Mouse (Mus musculus): Measurements from ENCODE around the gene Gfra1. TPM values are rescaled to one million over a fixed set of nuclear protein-coding genes. Genes with fewer than 3 reads are reported as not detected.

Gfra1 gene
- total RNA-seq, 2 experiments from 2014 or later = not detected

DNA sequence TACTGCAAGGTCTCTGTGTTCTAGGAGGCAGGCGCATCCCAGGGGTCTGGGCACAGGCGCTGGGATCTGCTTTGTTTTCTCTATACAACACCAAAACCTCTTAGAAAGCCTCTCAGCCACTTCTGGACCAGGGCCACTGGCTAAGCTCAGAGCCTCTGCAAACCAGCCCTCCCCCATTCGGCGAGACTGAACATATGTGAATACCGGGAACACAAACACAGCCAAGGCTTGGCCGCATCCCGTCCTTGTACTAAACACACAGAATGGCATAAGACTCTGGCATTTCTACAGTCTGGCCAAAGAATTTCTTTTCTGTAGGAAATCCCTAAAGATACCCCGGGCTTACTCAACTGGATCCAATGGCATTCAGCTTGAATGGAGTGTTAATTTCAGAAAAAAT is 183.9 kb downstream of the Gfra1 start:
- no peak for ATAC-seq (replicated peaks; ENCODE audit: low FRiP score, poor library complexity, severe bottlenecking)

DNA sequence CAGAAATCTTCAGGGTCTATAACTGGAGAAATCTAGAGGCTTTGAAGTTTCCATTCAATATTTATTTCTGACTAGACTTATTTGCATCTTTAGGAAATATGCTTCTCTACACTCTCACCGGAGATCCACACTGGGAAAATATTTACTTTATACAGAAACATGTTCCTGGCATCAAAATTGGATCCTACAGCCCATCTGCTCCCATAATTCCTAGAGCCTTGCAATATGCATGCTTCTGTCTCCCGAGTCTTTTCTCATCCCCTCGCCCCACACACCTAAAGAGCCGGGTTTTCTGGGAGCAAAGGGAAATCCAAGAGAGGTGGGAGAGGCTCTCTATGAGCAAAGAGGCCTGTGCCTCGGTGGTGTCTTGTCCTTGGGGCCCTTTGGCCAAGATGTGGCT is 184.9 kb downstream of the Gfra1 start:
- no peak for ATAC-seq (replicated peaks; ENCODE audit: low FRiP score, poor library complexity, severe bottlenecking)

DNA sequence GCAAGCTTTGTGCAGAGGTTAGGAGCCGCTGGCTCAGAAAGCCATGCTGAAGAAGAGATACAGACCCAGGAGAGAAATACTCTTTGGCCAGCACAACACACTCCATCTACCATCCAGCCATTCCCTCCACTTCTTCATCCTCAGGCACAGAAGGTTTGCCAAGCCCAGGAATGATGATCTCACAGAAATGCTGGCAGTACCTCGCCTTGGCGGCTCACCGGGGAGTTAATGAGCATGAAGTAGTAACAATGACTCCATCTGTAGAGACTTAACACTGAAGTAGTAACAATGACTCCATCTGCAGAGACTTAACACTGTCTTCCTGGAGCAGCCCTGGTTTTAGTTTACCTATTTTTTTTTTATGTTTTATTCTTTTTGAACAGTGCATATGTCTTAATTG is 187.2 kb downstream of the Gfra1 start:
- no peak for ATAC-seq (replicated peaks; ENCODE audit: low FRiP score, poor library complexity, severe bottlenecking)

DNA sequence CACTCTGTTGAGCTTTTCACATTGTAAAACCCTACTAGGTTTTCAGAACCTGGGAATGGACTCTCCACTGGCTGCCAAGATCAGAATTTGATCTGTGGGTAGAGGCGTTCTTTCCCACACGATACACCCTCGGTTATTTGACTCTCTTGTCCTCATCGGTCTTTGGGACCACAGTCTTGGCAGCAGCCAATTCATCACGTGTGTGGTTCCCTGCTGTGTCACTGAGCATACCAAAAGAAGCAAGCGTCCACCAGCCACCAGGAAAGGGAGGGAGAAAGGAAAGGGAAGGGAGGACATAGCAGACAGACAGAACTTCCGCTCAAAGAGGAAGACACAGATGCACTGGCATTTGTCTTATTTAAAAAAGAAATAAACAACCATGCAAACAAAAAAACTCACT is 189.1 kb downstream of the Gfra1 start:
- no peak for ATAC-seq (replicated peaks; ENCODE audit: low FRiP score, poor library complexity, severe bottlenecking)

DNA sequence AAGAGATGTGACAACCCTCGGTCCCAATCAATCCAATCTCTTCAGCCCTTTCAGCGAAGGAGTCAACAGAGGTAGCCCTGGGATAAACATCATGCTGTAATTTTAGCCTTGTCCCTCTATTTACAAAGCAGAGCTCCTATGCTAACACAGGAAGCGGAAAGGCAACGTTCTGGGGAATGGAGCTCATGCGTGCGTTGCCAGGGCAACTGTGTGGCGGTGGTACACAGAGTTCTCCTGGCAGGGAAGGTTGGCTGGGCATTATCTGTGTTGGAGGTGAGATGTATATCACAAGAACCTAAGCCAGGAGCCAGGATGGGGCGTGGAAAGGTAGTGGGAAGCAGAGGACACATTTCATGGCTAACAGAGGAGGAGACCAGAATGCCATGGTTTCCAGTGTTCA is 194.8 kb downstream of the Gfra1 start:
- ATAC-seq (replicated peaks; ENCODE audit: low FRiP score, poor library complexity, severe bottlenecking) = no peak

DNA sequence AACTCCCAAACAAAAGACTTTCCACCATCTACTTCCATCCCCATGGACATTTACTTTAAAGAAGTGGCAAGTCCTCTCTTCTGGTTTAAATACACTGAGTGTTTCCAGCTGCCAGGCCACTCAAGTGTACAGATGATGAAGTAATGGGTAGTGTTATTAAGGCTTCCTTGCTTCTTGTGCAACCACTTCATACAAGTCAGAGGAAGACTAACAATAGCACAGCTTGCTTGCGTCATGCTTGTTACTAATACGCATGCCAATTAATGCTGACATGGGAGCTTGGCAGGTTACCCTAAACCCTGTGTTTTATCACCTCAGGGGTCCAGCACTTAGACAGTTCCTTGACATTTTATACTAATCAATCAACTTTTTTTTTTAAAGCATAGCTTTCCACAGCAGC is 196.5 kb downstream of the Gfra1 start:
- no peak for ATAC-seq (replicated peaks; ENCODE audit: low FRiP score, poor library complexity, severe bottlenecking)

DNA sequence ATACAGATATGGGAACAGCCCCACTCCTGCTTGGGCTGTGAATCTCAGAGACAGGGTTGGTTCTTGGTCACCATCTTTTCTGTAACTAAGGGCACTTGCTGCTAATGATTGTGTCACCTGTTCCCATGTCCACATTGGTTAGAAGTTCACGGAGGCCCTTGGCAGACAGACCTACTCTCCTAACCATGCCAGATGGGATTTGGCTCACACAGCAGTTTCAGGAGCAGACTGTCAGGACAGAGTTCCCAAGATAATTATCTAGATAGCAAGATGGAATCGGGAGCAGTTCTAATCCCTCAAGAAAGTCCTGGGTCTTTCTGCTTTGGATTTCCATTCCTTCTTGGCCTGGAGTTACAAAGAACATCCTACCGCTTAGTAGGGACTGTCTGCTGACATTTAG is 199.2 kb downstream of the Gfra1 start:
- ATAC-seq (replicated peaks; ENCODE audit: low FRiP score, poor library complexity, severe bottlenecking) = no peak

DNA sequence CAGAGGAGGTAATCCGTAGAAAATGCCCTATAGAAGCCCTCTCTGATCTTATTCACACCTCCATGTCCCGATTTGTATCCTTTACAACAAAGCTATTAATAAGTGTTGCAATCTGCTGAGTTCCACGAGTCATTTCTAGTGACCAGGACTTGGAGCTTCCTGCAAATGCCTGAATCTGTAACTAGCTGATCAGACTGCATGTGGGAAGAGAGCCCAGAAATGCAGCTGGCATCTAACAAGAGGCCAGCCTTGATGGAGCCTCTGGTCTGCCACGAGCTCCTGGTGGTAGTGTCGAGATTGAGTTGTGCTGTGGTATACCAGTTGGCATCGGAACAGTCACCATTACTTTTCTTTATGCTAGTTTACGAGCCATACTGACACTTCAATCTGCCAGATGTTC is 200.3 kb downstream of the Gfra1 start:
- ATAC-seq (replicated peaks; ENCODE audit: low FRiP score, poor library complexity, severe bottlenecking) = no peak

DNA sequence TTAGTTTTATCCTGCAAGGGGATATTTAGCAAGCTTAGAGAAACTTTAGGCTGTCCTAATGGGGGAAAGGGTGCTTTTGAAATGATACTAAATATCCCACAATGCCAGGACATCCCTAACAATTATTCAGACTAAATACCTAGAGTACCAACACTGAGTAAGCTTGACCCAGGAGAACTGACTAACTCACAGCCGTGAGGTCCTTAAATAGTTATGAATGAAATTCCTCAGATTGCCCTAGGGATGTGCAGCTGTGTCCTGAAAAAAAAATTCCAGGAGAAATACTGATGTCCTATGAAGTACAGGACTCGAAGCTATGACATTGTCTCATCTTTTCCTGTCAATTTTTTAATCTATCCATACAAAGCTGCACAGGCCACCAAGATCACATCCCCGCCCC is 201.5 kb downstream of the Gfra1 start:
- ATAC-seq (replicated peaks; ENCODE audit: low FRiP score, poor library complexity, severe bottlenecking) = no peak

DNA sequence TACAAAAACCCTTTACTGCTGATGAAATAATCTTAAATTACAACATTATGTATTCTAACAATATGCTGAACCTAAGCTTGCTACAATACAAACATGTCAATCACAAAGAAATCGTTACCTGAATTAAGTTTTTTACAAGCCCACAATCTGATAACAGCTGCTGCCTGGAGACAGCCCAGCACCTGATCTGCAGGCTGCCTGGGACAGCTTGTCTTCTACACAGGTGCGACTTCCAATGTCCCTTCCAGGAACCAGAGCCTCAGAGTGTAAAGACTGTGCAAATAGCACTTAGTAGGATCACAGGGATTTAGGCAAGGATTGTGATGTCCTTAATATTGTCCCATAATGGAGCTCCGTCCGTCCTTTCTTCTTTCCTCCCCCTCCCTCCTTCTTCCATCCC is 204.0 kb downstream of the Gfra1 start:
- ATAC-seq (replicated peaks; ENCODE audit: low FRiP score, poor library complexity, severe bottlenecking) = no peak

DNA sequence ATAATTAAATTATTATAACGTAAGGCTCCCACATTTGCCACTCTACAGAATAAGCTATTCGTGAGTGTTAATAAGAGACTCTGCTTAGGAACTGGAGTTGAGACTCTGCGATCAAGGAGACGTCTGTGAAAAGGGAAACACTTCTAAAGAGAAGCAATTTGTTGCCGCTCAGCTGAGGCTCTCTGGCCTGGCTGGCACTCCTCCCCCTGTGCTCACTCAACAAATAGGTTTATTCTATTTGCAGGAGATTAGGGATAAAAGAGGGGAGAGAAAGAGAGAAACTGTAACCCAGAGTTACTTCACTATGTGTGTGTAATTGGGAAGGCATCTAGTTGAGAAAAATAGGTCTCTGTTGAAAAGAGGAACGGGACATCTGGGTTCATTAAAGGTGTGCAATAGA is 204.6 kb downstream of the Gfra1 start:
- no peak for ATAC-seq (replicated peaks; ENCODE audit: low FRiP score, poor library complexity, severe bottlenecking)

DNA sequence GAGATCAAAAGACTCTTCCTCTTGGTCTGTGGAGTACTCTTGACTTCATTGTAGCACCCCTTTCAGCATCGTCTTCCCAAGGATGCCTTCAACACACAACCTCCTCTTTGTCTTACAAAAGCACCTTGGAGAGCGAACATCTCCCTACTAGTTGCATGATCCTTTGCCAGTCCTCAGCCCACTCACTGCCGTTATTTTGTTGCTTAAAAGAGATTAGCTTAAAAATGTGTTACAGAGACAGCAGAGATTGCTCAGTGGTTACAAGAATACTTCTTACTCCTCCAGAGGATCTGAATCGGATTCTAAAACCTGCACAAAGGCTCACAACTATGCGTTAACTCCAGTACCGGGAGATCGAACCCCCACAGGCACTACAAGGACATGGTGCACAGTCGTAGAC is 205.5 kb downstream of the Gfra1 start:
- ATAC-seq (replicated peaks; ENCODE audit: low FRiP score, poor library complexity, severe bottlenecking) = no peak

DNA sequence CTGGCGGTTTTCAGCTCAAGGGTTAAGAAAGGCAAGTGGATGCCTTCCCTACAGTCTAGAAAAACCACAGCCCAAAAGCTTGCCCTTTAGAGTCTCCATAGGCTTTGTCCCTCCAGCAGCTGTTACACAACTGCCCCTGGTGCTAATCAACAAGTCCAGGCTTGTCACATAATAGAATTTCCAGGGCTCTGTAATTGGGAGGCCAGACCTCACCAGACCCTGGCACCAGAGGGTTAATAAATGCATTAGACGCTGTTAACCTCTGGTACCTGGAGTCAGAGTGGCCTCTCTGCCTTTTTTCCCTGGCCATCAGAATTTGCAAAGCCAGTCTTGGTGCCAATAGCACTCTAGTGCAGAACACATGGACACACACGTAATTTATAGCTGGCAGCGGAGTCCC is 211.6 kb downstream of the Gfra1 start:
- ATAC-seq (replicated peaks; ENCODE audit: low FRiP score, poor library complexity, severe bottlenecking) = no peak

DNA sequence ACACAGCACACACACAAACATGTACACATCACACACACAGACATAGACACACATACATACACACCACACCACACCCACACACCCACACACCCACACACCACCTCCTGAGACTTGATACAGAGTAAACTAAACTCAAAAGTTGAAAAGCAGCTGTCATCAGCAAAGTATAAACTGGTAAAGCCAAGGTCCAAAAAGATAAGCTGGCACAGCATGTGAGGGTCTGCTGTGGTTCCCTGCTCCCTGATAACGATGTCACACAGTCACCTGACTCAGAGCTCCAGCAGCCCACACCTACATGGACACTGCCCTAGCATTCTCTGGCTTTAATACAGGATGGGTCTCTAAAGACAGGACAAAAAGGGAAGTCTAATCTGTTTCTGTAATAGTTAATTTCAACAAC is 212.1 kb downstream of the Gfra1 start:
- peak; percentile 52; the same call in 1 of the 2 replicates for ATAC-seq (replicated peaks; ENCODE audit: low FRiP score, poor library complexity, severe bottlenecking)

DNA sequence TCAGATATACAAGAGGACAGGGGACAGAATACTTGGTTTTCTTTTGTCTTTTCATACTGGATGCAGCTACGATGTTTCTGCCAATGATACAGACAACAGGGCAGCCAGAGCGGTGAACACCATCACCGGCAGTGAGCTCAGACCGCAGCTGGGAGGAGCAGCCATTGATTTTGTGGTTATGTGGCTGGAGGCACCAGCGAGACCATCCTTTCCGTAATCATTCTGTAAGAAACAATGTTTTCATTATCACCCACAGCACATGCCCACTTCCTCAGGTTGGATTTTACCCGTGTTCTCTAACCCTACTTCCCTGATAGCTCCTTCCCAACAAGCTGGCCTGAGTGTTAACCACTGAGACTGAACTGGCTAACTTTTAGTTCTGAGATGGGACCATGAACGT is 217.4 kb downstream of the Gfra1 start:
- ATAC-seq (replicated peaks; ENCODE audit: low FRiP score, poor library complexity, severe bottlenecking) = no peak

DNA sequence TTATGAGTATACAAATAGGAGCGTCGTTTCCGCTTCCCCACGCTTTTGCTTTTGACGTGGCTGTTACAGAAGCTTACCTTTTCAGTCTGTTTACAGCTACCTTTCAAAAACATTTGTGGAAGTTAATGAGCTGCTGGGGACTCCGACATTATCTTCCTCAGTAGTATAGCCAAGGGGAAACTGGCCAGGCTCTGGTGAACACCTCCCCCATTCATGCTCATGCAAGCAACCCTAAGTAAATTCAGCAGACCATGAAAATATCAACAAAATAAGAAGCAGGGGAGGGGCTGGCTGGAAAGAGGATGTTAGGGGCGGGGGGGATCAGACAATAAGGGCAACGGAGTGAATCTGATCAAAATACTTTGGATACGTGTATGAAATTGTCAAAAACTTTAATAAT is 228.0 kb downstream of the Gfra1 start:
- ATAC-seq (replicated peaks; ENCODE audit: low FRiP score, poor library complexity, severe bottlenecking) = no peak

DNA sequence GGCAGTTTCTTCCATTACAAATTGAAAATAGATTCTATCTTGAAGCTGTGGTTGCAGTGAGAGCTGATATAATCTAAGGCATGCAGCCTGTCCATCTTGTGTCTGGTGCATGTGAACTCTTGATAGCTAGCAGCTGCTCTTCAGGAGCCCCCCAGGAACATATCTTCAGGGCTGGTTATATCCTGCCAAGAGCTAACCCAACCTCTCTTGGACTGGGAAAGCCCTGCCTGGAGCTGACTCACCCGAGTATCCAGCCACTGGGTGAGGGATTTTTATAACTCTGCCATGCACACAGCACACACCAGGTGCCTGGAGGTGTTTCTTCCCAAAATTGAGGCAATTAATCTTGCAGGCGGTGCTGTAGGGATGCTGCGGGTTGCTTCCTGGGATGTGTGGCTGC is 228.8 kb downstream of the Gfra1 start:
- ATAC-seq (replicated peaks; ENCODE audit: low FRiP score, poor library complexity, severe bottlenecking) = no peak

DNA sequence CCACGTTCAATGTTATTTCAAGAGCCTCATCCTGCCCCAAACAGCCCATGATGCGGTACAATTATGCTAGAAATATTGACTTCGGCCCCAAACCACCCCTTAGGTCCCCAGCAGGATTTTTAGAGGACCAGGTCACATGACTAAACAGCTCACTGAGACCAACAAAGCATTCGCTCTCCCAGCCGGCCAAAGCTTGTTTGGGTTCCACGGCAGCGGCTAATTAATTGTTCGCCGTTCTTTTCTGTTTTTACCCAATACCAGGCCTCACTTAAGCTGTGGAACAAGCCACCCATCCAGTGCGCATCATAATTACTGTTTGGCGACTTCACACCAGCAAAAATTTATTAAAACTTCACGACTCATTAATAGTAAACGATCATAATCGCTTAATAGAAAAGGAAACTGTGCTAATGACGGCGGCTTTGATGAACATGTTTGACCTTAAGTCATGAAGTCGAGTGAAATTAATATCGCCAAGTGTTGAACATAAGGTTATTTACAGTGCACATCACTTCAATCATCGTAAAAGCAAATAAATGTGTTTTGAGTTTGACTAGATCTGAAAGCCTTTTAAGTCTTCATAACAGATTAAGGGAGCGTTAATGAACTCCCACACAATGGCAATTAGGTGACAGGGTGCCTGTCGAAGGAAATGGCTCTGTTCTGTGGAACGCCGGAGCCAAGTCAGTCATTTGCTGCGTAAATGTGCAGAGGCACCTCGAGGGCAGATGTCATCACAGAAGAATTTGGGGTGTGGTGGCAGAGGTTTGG is 235.5 kb downstream of the Gfra1 start:
- no peak for ATAC-seq (replicated peaks; ENCODE audit: low FRiP score, poor library complexity, severe bottlenecking)

DNA sequence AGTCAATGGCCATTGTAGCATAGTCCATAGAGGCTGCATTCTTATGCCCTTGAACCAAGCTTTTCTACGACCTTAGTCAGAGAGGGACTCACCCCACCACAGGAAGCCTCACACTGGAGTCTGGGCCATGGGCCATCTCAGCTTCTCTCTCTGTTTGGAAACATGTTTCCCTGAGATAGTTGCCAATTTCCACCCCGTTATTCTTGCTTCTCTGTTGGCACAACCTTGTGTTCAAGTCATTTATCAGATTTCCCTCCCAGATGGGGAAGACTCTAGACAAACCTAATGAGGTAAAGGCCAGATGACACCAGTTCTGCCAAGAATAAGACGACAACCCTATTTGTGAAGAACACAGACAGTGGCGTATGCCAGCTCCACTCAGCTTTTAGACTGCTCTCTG is 238.1 kb downstream of the Gfra1 start:
- ATAC-seq (replicated peaks; ENCODE audit: low FRiP score, poor library complexity, severe bottlenecking) = no peak

DNA sequence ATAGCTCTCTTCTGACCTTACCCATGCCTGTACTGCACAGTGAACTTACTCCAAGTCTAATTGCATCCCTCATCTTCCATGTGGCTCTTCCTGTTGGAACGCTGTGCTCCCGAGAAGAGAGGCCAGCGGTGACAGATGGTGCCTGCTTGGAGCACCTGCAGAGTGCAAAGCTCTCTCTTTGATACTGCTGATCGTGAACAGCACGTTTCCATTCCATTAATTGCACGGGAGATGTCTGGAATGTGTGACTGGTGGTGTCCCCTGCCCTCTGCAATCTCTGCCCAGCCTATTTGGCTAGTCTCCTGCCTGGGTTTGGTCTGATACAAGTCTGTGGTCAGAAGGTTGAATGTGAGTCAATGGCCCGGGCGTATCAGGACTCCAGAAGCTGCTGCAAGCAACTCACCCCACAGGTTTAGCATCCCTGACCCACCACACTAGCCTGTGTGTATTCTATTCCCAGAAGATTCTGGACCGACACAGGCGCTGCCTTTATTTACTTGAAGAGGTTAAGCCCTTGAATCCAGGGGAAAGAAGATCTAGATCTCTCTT is 249.1 kb downstream of the Gfra1 start:
- no peak for ATAC-seq (replicated peaks; ENCODE audit: low FRiP score, poor library complexity, severe bottlenecking)

DNA sequence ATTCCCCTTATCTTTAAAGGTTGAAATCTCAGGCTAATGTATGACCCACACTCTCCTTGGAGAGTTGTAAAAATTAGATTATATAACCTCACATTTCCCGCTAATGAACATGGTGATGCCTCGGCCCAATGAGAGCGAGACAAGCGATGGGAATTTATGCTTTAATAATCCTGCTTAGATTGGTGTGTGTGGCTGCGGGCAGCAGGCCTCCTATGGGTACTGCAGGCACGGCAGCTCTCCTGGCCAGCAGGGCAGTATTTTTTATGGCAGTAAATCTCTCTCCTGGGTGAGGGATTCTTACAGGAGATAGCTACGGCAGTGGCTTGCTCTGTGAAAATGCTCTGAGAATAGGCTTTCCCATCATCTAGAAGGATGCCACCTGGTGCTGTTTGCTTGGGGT is 250.2 kb downstream of the Gfra1 start:
- ATAC-seq (replicated peaks; ENCODE audit: low FRiP score, poor library complexity, severe bottlenecking) = no peak

DNA sequence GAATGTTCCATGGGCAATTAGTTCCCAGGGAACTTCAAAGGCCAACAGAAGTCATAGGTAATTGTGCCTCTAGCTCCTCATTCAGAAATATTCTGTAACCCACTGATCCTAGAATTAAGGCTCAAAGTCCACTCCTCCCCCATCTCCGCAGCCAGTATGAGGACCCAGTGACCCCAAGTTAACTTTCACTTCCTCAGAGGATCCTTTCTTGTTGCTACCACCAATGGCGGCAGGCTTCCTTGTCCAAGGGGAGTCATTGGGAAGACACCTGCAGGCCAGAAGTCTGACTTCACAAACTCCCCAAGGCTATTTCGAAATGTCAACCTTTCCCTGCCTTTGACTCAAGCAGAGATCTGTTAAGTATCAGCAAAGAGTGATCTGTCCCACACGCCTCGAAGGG is 253.1 kb downstream of the Gfra1 start:
- ATAC-seq (replicated peaks; ENCODE audit: low FRiP score, poor library complexity, severe bottlenecking) = no peak
